Mouse (Mus musculus) kidney, embryonic 14.5 days (tissue): ENCODE data around the gene Vamp2. TPM values are rescaled to one million over a fixed set of nuclear protein-coding genes. Genes with fewer than 3 reads are reported as not detected.
A peak's percentile ranks its signal among the peaks of the same experiment; 100 is the strongest.

ENCODE experiments used
- ATAC-seq: fragments of 200-750 bp; cut with Nextera tagmentation; 2 replicates; pipeline ENCODE4 v1.8.0; 2017; ENCODE audit warnings: moderate number of reproducible peaks, mild to moderate bottlenecking, moderate TSS enrichment, moderate library complexity; ENCODE audit not compliant: low FRiP score, low TSS enrichment
- H3K27ac ChIP-seq: fragments of 300-500 bp; sonication (generic); 2 replicates; pipeline ENCODE4 v1.5.1; 2014; ENCODE audit warnings: low read depth, mild to moderate bottlenecking, low read length, moderate library complexity, mixed read lengths
- H3K27me3 ChIP-seq: fragments of 300-500 bp; sonication (generic); 2 replicates; pipeline ENCODE4 v1.6.1; 2014; ENCODE audit warnings: mild to moderate bottlenecking, low read length; ENCODE audit not compliant: control insufficient read depth, insufficient read depth
- H3K36me3 ChIP-seq: fragments of 300-500 bp; sonication (generic); 2 replicates; pipeline ENCODE4 v1.6.1; 2014; ENCODE audit warnings: low read length, mixed read lengths; ENCODE audit not compliant: control insufficient read depth, insufficient read depth
- H3K4me1 ChIP-seq: fragments of 300-500 bp; sonication (generic); 2 replicates; pipeline ENCODE4 v1.6.1; 2014; ENCODE audit warnings: low read length, mixed read lengths; ENCODE audit not compliant: control insufficient read depth, insufficient read depth
- H3K4me2 ChIP-seq: fragments of 300-500 bp; sonication (generic); replicated peaks from 2 replicates; pipeline ENCODE4 v1.6.1; 2014; ENCODE audit warnings: low read depth, mild to moderate bottlenecking, low read length
- H3K4me3 ChIP-seq: fragments of 300-500 bp; sonication (generic); 2 replicates; pipeline ENCODE4 v1.5.1; 2014; ENCODE audit warnings: mild to moderate bottlenecking, low read length
- H3K9ac ChIP-seq: fragments of 300-500 bp; sonication (generic); 2 replicates; pipeline ENCODE4 v1.6.1; 2014; ENCODE audit warnings: low read depth, mild to moderate bottlenecking, low read length, moderate library complexity
- H3K9me3 ChIP-seq: fragments of 300-500 bp; sonication (generic); 2 replicates; pipeline ENCODE4 v1.6.1; 2016; ENCODE audit warnings: low read length; ENCODE audit not compliant: control insufficient read depth
- WGBS: fragments of 180-500 bp; shearing (Covaris S2); extraction: QIAGEN DNeasy Blood & Tissue Kit; methylation state at CpG from one replicate; pipeline ENCODE4 v1.1.7; 2014; 5-methylcytosine and 5-hydroxymethylcytosine counted together
- polyA plus RNA-seq: library from polyadenylated mRNA; unstranded; fragments of >200 nt; fragmentation: Nextera tagmentation; extraction: Ambion mirVana; gene quantifications from 2 replicates; pipeline ENCODE4 v1.2.1, GENCODE M21; 2014

The Vamp2 gene
- polyA plus RNA-seq, 1 experiment from 2014 or later = 86.5 TPM

GRCm38 (mm10) chr11:69099177-69099914 is 11.1 kb downstream of the Vamp2 start:
- Histone ChIP-seq H3K27me3 (no peaks in the 10 kb centered on the region), H3K9ac (peak overlapping the region; percentile 67), H3K9me3 (no peaks in the 10 kb centered on the region), H3K36me3 (peaks cover 38% of the 10 kb centered on the region), H3K4me1 (peaks cover 50% of the 10 kb centered on the region), H3K27ac (peak overlapping the region; percentile 88), H3K4me2 (peak overlapping the region; percentile 96), H3K4me3 (peak overlapping the region; percentile 51)
- no peak for ATAC-seq
- 2% methylated on average over 22 of the region's 22 CpGs for WGBS

- peak overlapping the region; percentile 51 for H3K4me3 ChIP-seq
- H3K27ac ChIP-seq = peak overlapping the region; percentile 88
- H3K27me3 ChIP-seq = no peaks in the 10 kb centered on the region
- peak overlapping the region; percentile 67 for H3K9ac ChIP-seq
- H3K36me3 ChIP-seq = peaks cover 44% of the 10 kb centered on the region
- H3K9me3 ChIP-seq = no peaks in the 10 kb centered on the region
- 1% methylated on average over 23 of the region's 23 CpGs for WGBS
- peak overlapping the region; percentile 96 for H3K4me2 ChIP-seq
- ATAC-seq = peak; percentile 22; the same call in 1 of the 2 replicates
- peaks cover 48% of the 10 kb centered on the region for H3K4me1 ChIP-seq
Measured at GRCm38 (mm10) chr11:69099915-69100345, 11.6 kb downstream of the Vamp2 start.

- H3K27me3 ChIP-seq = no peaks in the 10 kb centered on the region
- H3K36me3 ChIP-seq = peaks cover 53% of the 10 kb centered on the region
- peak overlapping the region; percentile 96; the same call in 1 of the 2 replicates for H3K4me2 ChIP-seq
- no peak overlapping the region; the same call in 1 of the 2 replicates for H3K4me3 ChIP-seq
- peaks cover 47% of the 10 kb centered on the region for H3K4me1 ChIP-seq
- H3K27ac ChIP-seq = no peak overlapping the region
- no peaks in the 10 kb centered on the region for H3K9me3 ChIP-seq
- ATAC-seq = no peak
- peak overlapping the region; percentile 46; the same call in 1 of the 2 replicates for H3K9ac ChIP-seq
- WGBS = 92% methylated on average over 20 of the region's 20 CpGs
Measured at GRCm38 (mm10) chr11:69100639-69101360, 12.5 kb downstream of the Vamp2 start.

- Histone ChIP-seq H3K4me1 (peaks cover 37% of the 10 kb centered on the region), H3K36me3 (peaks cover 59% of the 10 kb centered on the region), H3K4me2 (no peak overlapping the region), H3K4me3 (no peak overlapping the region), H3K9ac (no peak overlapping the region), H3K27ac (no peak overlapping the region), H3K9me3 (no peaks in the 10 kb centered on the region), H3K27me3 (no peaks in the 10 kb centered on the region)
- no peak for ATAC-seq
- WGBS = 93% methylated on average over 20 of the region's 21 CpGs
Measured at GRCm38 (mm10) chr11:69101604-69102402, 13.5 kb downstream of the Vamp2 start.

- H3K27me3 ChIP-seq = no peaks in the 10 kb centered on the region
- no peaks in the 10 kb centered on the region for H3K9me3 ChIP-seq
- 91% methylated on average over 7 of the region's 7 CpGs for WGBS
- H3K9ac ChIP-seq = no peak overlapping the region
- H3K4me2 ChIP-seq = no peak overlapping the region
- no peak overlapping the region for H3K4me3 ChIP-seq
- peaks cover 31% of the 10 kb centered on the region for H3K4me1 ChIP-seq
- ATAC-seq = no peak
- peaks cover 65% of the 10 kb centered on the region for H3K36me3 ChIP-seq
- H3K27ac ChIP-seq = no peak overlapping the region
Measured at GRCm38 (mm10) chr11:69102403-69102725, 14.1 kb downstream of the Vamp2 start.

GRCm38 (mm10) chr11:69103121-69103520 is 14.8 kb downstream of the Vamp2 start:
- H3K9me3 ChIP-seq = no peaks in the 10 kb centered on the region
- no peak overlapping the region for H3K27ac ChIP-seq
- H3K4me1 ChIP-seq = peaks cover 24% of the 10 kb centered on the region
- no peak overlapping the region for H3K4me3 ChIP-seq
- 96% methylated on average over 14 of the region's 14 CpGs for WGBS
- peaks cover 72% of the 10 kb centered on the region for H3K36me3 ChIP-seq
- H3K4me2 ChIP-seq = no peak overlapping the region
- no peak overlapping the region for H3K9ac ChIP-seq
- no peaks in the 10 kb centered on the region for H3K27me3 ChIP-seq
- ATAC-seq = no peak

- 91% methylated on average over 15 of the region's 15 CpGs for WGBS
- H3K9me3 ChIP-seq = no peaks in the 10 kb centered on the region
- no peak for ATAC-seq
- H3K36me3 ChIP-seq = peaks cover 78% of the 10 kb centered on the region
- no peak overlapping the region for H3K9ac ChIP-seq
- no peak overlapping the region for H3K4me3 ChIP-seq
- H3K4me1 ChIP-seq = peaks cover 17% of the 10 kb centered on the region
- H3K27ac ChIP-seq = no peak overlapping the region
- H3K27me3 ChIP-seq = no peaks in the 10 kb centered on the region
- no peak overlapping the region for H3K4me2 ChIP-seq
Measured at GRCm38 (mm10) chr11:69103531-69104435, 15.5 kb downstream of the Vamp2 start.

GRCm38 (mm10) chr11:69104487-69104886 is 16.2 kb downstream of the Vamp2 start:
- Histone ChIP-seq H3K9ac (no peak overlapping the region), H3K9me3 (no peaks in the 10 kb centered on the region), H3K4me2 (no peak overlapping the region), H3K27ac (no peak overlapping the region), H3K27me3 (no peaks in the 10 kb centered on the region), H3K4me1 (peaks cover 12% of the 10 kb centered on the region), H3K4me3 (no peak overlapping the region), H3K36me3 (peaks cover 84% of the 10 kb centered on the region)
- WGBS = 85% methylated on average over 14 of the region's 14 CpGs
- no peak for ATAC-seq
